Mouse (Mus musculus) urinary bladder, postnatal 25 days (tissue): ENCODE results near the gene Cdh4.

Source experiments
- DNase-seq: peaks from one replicate; pipeline ENCODE4 v3.0.0; 2022; ENCODE audit warnings: low spot score

Cdh4 gene

GRCm38 (mm10) chr2:179538535-179538934 is 96.3 kb downstream of the Cdh4 start:
- no peak for DNase-seq

- no peak for DNase-seq
Observed at GRCm38 (mm10) chr2:179539532-179540245, 97.5 kb downstream of the Cdh4 start.

DNA sequence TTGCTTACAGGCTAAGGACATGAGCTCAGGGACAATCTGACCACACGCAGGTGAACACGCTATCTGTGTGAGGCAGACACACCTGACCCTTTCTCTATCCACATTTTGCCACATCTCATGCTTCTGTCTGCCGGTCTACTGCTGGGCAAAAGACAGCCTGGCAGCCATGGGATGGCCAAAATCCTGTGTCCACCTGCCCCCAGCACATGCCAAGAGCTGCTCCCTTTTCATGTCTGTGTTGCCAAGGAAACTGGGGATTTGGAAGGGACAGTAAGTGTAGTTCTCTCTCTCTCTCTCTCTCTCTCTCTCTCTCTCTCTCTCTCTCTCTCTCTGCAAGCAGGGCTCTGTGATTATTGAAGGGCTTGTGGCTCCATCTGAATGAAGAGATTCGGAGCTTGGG is 98.9 kb downstream of the Cdh4 start:
- DNase-seq, result no peak

GRCm38 (mm10) chr2:179547627-179548026 is 105.4 kb downstream of the Cdh4 start:
- DNase-seq, result no peak

DNA sequence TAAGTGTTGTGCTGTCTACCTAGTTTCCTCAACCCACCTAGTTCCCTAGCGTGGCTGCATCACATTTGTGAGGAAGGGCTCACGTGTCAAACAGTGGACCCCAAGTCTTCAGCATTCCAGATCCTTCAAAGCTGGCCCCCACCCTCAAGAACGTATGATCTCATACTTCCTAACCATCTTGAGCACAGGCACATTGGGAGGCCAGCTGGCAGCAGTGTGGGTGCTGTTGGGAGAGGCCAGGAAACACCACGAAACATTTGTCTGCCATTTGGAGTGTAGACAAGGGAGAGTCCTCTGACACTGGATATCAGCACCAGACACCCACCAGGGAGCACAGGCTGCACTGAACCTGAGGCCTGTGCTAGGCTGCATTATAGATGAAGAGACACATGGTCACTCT is 113.7 kb downstream of the Cdh4 start:
- no peak for DNase-seq

DNA sequence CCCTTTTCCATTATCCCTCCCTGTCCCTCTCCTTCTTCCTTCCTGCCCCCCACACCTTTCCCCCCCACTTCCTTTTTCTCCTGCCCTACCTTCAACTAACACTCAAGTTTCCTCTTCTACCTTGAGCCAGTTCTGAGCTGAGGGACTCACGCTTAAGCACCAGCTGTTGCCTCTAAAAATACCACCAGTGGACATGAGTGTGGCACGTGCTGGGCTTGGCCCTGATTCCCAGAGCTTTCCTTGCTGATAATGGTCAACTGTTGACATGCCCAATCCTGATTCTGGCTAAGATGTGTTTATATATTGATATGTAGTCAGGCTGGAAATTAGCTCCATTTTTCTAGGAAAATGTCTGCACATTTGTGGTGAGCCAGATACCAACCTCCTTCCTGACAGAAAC is 120.1 kb downstream of the Cdh4 start:
- no peak for DNase-seq

GRCm38 (mm10) chr2:179565611-179566010 is 123.4 kb downstream of the Cdh4 start:
- DNase-seq, result no peak

GRCm38 (mm10) chr2:179567886-179568285 is 125.7 kb downstream of the Cdh4 start:
- DNase-seq, result no peak

- DNase-seq, result no peak
Observed at GRCm38 (mm10) chr2:179569171-179569570, 126.9 kb downstream of the Cdh4 start.

- DNase-seq, result no peak
Observed at GRCm38 (mm10) chr2:179571175-179571769, 129.0 kb downstream of the Cdh4 start.

DNA sequence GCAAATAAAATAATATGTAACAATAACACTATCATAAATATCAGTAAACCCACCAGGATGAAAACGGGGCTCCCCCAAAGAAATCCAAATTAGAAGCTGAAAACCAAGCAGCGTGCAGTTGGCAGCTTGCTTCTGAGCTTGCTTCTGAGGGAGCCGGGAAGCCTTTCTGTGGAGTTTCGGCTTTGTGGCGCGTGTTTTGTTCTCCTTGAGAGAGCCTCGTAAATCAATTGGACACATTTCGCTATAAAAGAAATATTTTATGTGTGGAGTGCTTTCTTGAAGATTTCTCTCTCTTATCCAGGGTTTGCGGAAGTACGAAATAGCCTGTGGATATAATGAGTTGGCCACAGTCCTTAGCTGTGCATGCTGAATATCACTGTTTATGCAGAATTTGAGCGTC is 131.1 kb downstream of the Cdh4 start:
- no peak for DNase-seq

- DNase-seq, result no peak
Observed at GRCm38 (mm10) chr2:179573786-179574185, 131.6 kb downstream of the Cdh4 start.

DNA sequence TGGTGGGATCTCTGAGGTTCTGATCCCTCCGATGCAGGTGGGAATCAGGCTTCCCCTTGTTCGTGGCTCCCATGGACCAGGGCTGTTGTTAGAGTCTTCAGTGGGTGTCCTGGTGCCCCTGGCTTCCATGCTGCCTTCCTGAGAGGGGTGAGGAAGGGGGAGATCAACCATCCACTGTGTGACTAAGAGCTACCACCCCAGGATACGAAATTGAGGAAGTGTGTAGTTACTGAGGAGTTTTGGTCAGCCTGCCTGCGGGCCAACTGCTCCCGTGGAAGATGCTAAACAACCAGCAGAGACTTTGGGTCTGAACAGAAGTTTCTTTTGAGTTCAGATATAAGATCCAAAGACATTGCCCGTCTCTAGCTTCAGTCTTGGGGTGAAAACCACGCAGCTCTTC is 133.4 kb downstream of the Cdh4 start:
- no peak for DNase-seq

- DNase-seq, result no peak
Observed at GRCm38 (mm10) chr2:179576221-179576620, 134.0 kb downstream of the Cdh4 start.

- no peak for DNase-seq
Observed at GRCm38 (mm10) chr2:179578329-179578728, 136.1 kb downstream of the Cdh4 start.

GRCm38 (mm10) chr2:179578842-179579241 is 136.6 kb downstream of the Cdh4 start:
- DNase-seq, result no peak

- no peak for DNase-seq
Observed at GRCm38 (mm10) chr2:179580415-179580814, 138.2 kb downstream of the Cdh4 start.

GRCm38 (mm10) chr2:179581058-179581457 is 138.8 kb downstream of the Cdh4 start:
- no peak for DNase-seq

DNA sequence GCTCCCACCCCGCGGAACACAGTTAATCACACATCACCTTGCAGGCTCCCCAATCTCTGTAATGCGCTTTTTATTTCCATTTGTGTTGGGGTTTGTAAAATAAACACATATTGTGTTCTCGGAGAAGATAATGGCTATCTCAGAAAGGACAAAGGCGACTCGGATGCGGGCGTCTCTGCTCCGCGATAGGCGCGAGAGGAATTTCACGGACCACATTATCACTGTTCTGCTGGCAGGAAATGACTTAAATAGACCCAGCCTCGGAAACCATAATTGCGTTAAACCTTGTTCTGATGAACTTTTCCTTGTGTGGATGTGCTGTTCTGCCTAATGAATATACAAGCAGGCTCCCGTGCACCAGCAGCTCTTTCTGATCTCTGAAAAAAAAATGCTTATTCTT is 140.7 kb downstream of the Cdh4 start:
- no peak for DNase-seq

DNA sequence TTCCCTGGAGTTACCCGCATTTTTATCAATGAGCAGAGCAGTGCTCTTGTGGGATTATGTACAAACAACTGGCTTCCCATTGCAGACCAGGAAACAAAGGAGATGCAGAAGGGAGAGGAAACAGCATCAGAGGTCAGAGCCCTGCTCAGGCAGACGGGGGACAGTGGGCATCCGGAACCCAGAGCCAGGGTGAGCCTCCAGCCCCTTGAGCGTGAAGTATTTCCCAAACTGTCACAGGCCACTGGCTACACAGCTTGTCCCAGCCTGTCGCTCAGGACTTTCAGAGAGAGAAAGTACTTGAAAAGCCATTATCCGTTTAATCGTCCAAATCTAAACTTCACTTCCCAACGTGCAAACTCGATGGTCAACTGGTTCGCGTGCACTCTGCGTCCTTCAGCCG is 142.4 kb downstream of the Cdh4 start:
- DNase-seq, result no peak

DNA sequence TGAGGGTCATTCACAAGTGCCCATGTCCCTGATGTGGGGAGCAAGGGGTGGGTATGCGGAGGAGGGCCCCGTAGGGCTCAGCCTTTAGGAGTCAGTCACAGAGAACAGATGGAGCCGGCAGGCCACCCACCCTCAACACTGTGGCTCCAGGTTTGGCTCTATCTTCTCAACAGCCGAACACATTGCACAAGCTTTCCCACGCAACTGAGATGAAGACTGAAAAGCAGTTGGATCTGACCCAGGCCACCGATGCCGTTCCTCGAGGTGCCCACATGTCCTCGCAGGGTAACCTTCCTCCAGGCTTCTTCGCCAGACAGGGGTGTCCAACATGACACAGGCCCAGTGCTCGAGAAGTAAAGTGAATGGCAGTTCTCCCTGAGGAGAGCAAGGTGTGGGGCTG is 144.2 kb downstream of the Cdh4 start:
- DNase-seq, result no peak

DNA sequence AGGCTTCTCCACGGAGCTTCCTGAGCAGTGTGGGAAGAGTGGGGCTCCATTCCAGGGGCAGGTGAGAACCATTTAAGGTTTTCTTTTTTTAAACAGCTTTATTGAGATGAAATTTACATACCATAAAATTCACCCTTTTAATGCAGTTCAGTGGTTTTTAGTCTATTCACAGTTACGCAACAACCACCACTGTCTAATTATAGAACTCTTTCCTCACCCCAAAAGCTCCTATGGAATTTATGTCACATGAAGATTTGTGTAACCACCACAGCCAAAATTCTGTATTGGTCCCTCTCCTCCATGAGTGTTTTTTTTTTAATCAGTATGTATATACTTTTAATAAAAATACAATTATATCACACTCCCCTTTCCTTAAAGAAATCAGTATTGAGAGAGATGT is 144.8 kb downstream of the Cdh4 start:
- DNase-seq, result no peak

- no peak for DNase-seq
Observed at GRCm38 (mm10) chr2:179591661-179592060, 149.4 kb downstream of the Cdh4 start.

GRCm38 (mm10) chr2:179595013-179595412 is 152.8 kb downstream of the Cdh4 start:
- DNase-seq, result no peak
